Mouse (Mus musculus): Measurements from ENCODE around the gene Schip1. TPM values are rescaled to one million over a fixed set of nuclear protein-coding genes. Genes with fewer than 3 reads are reported as not detected.

The Schip1 gene
- polyA plus RNA-seq, 1 experiment from 2014 or later = 114 TPM

- Histone ChIP-seq H3K4me3 (no peak overlapping the region), H3K4me2 (replicated peaks) (no peak overlapping the region), H3K9me3 (replicated peaks) (no peaks in the 10 kb centered on the region), H3K27ac (no peak overlapping the region), H3K27me3 (no peaks in the 10 kb centered on the region), H3K9ac (no peak overlapping the region), H3K4me1 (peaks cover 11% of the 10 kb centered on the region), H3K36me3 (no peaks in the 10 kb centered on the region)
- 84% methylated on average over 4 of the region's 4 CpGs for WGBS
- no peak for ATAC-seq (ENCODE audit: low FRiP score)
Observed at GRCm38 (mm10) chr3:68511744-68512143, 447.1 kb downstream of the Schip1 start.

- Histone ChIP-seq H3K4me3 (no peak overlapping the region), H3K9me3 (replicated peaks) (no peaks in the 10 kb centered on the region), H3K4me2 (replicated peaks) (no peak overlapping the region), H3K27ac (no peak overlapping the region), H3K36me3 (no peaks in the 10 kb centered on the region), H3K4me1 (peaks cover 11% of the 10 kb centered on the region), H3K27me3 (no peaks in the 10 kb centered on the region), H3K9ac (no peak overlapping the region)
- 81% methylated on average over 11 of the region's 11 CpGs for WGBS
- ATAC-seq (ENCODE audit: low FRiP score) = no peak
Observed at GRCm38 (mm10) chr3:68512327-68512726, 447.7 kb downstream of the Schip1 start.

- Histone ChIP-seq H3K36me3 (no peaks in the 10 kb centered on the region), H3K4me1 (peaks cover 11% of the 10 kb centered on the region), H3K27ac (peak overlapping the region; percentile 45; the same call in 1 of the 2 replicates), H3K9me3 (replicated peaks) (no peaks in the 10 kb centered on the region), H3K9ac (no peak overlapping the region), H3K4me2 (replicated peaks) (no peak overlapping the region; the same call in 1 of the 2 replicates), H3K27me3 (no peaks in the 10 kb centered on the region), H3K4me3 (no peak overlapping the region)
- ATAC-seq (ENCODE audit: low FRiP score) = peak; percentile 85
- WGBS = 42% methylated on average over 7 of the region's 7 CpGs
Observed at GRCm38 (mm10) chr3:68513340-68514119, 448.9 kb downstream of the Schip1 start.

- H3K4me2 ChIP-seq (replicated peaks) = no peak overlapping the region
- no peak overlapping the region for H3K9ac ChIP-seq
- WGBS = 43% methylated on average over 3 of the region's 3 CpGs
- peaks cover 11% of the 10 kb centered on the region for H3K4me1 ChIP-seq
- H3K4me3 ChIP-seq = no peak overlapping the region
- H3K27ac ChIP-seq = 0 out of 2 replicates have a peak overlapping the region, but pooled peaks have one; percentile 45
- H3K9me3 ChIP-seq (replicated peaks) = no peaks in the 10 kb centered on the region
- H3K36me3 ChIP-seq = no peaks in the 10 kb centered on the region
- no peaks in the 10 kb centered on the region for H3K27me3 ChIP-seq
- peak; percentile 76 for ATAC-seq (ENCODE audit: low FRiP score)
Observed at GRCm38 (mm10) chr3:68514120-68514497, 449.5 kb downstream of the Schip1 start.

GRCm38 (mm10) chr3:68514717-68515116 lies 450.1 kb downstream of the Schip1 start:
- Histone ChIP-seq H3K9me3 (replicated peaks) (no peaks in the 10 kb centered on the region), H3K4me3 (no peak overlapping the region), H3K9ac (no peak overlapping the region), H3K27me3 (no peaks in the 10 kb centered on the region), H3K4me2 (replicated peaks) (no peak overlapping the region), H3K27ac (no peak overlapping the region), H3K36me3 (no peaks in the 10 kb centered on the region), H3K4me1 (peaks cover 11% of the 10 kb centered on the region)
- ATAC-seq (ENCODE audit: low FRiP score) = no peak
- 92% methylated on average over 3 of the region's 3 CpGs for WGBS

GRCm38 (mm10) chr3:68516393-68517081 lies 451.9 kb downstream of the Schip1 start:
- Histone ChIP-seq H3K4me2 (replicated peaks) (no peak overlapping the region), H3K4me3 (no peak overlapping the region), H3K9me3 (replicated peaks) (no peaks in the 10 kb centered on the region), H3K4me1 (peaks cover 11% of the 10 kb centered on the region), H3K36me3 (no peaks in the 10 kb centered on the region), H3K27me3 (no peaks in the 10 kb centered on the region), H3K9ac (no peak overlapping the region), H3K27ac (no peak overlapping the region)
- ATAC-seq (ENCODE audit: low FRiP score) = no peak
- 83% methylated on average over 12 of the region's 12 CpGs for WGBS

GRCm38 (mm10) chr3:68517236-68517635 lies 452.6 kb downstream of the Schip1 start:
- 65% methylated on average over 7 of the region's 7 CpGs for WGBS
- Histone ChIP-seq H3K4me2 (replicated peaks) (no peak overlapping the region), H3K27ac (no peak overlapping the region), H3K4me1 (peaks cover 11% of the 10 kb centered on the region), H3K4me3 (no peak overlapping the region), H3K27me3 (no peaks in the 10 kb centered on the region), H3K9me3 (replicated peaks) (no peaks in the 10 kb centered on the region), H3K9ac (no peak overlapping the region), H3K36me3 (no peaks in the 10 kb centered on the region)
- ATAC-seq (ENCODE audit: low FRiP score) = no peak

GRCm38 (mm10) chr3:68518041-68518440 lies 453.4 kb downstream of the Schip1 start:
- WGBS = 93% methylated on average over 8 of the region's 8 CpGs
- H3K9me3 ChIP-seq (replicated peaks) = no peaks in the 10 kb centered on the region
- ATAC-seq (ENCODE audit: low FRiP score) = no peak
- peaks cover 11% of the 10 kb centered on the region for H3K4me1 ChIP-seq
- H3K27ac ChIP-seq = no peak overlapping the region
- no peak overlapping the region for H3K4me3 ChIP-seq
- H3K36me3 ChIP-seq = no peaks in the 10 kb centered on the region
- no peaks in the 10 kb centered on the region for H3K27me3 ChIP-seq
- no peak overlapping the region for H3K9ac ChIP-seq
- H3K4me2 ChIP-seq (replicated peaks) = no peak overlapping the region

- no peak for ATAC-seq (ENCODE audit: low FRiP score)
- Histone ChIP-seq H3K4me2 (replicated peaks) (no peak overlapping the region), H3K27ac (no peak overlapping the region)
Observed at GRCm38 (mm10) chr3:68518586-68518985, 454.0 kb downstream of the Schip1 start.

GRCm38 (mm10) chr3:68525361-68525878 lies 460.8 kb downstream of the Schip1 start:
- WGBS = 93% methylated on average over 10 of the region's 10 CpGs
- H3K36me3 ChIP-seq = no peaks in the 10 kb centered on the region

More at GRCm38 (mm10) chr3:68518586-68518985, 454.0 kb downstream of the Schip1 start:
- 91% methylated on average over 5 of the region's 5 CpGs for WGBS
- Histone ChIP-seq H3K36me3 (no peaks in the 10 kb centered on the region), H3K9me3 (replicated peaks) (no peaks in the 10 kb centered on the region), H3K27me3 (no peaks in the 10 kb centered on the region), H3K4me3 (no peak overlapping the region), H3K4me1 (peaks cover 6% of the 10 kb centered on the region), H3K9ac (no peak overlapping the region)

GRCm38 (mm10) chr3:68526416-68526815 lies 461.8 kb downstream of the Schip1 start:
- ATAC-seq (ENCODE audit: low FRiP score) = no peak
- H3K4me2 ChIP-seq (replicated peaks) = no peak overlapping the region
- no peaks in the 10 kb centered on the region for H3K9me3 ChIP-seq (replicated peaks)
- 56% methylated on average over 4 of the region's 4 CpGs for WGBS
- no peaks in the 10 kb centered on the region for H3K36me3 ChIP-seq
- no peak overlapping the region for H3K9ac ChIP-seq
- no peaks in the 10 kb centered on the region for H3K27me3 ChIP-seq
- no peak overlapping the region; the same call in 1 of the 2 replicates for H3K27ac ChIP-seq
- H3K4me1 ChIP-seq = 0 out of 2 replicates have a peak, but pooled peaks cover 3% of the 10 kb centered on the region
- no peak overlapping the region for H3K4me3 ChIP-seq

More at GRCm38 (mm10) chr3:68525361-68525878, 460.8 kb downstream of the Schip1 start:
- Histone ChIP-seq H3K4me3 (no peak overlapping the region), H3K27ac (no peak overlapping the region), H3K4me2 (replicated peaks) (no peak overlapping the region), H3K4me1 (0 out of 2 replicates have a peak, but pooled peaks cover 3% of the 10 kb centered on the region), H3K9me3 (replicated peaks) (no peaks in the 10 kb centered on the region), H3K9ac (no peak overlapping the region), H3K27me3 (no peaks in the 10 kb centered on the region)
- no peak for ATAC-seq (ENCODE audit: low FRiP score)

GRCm38 (mm10) chr3:68527182-68527581 lies 462.6 kb downstream of the Schip1 start:
- Histone ChIP-seq H3K27ac (no peak overlapping the region), H3K9ac (no peak overlapping the region), H3K9me3 (replicated peaks) (no peaks in the 10 kb centered on the region), H3K27me3 (no peaks in the 10 kb centered on the region), H3K4me3 (no peak overlapping the region), H3K4me2 (replicated peaks) (no peak overlapping the region), H3K4me1 (0 out of 2 replicates have a peak, but pooled peaks cover 3% of the 10 kb centered on the region), H3K36me3 (no peaks in the 10 kb centered on the region)
- peak; percentile 19; the same call in 1 of the 2 replicates for ATAC-seq (ENCODE audit: low FRiP score)
- 50% methylated on average over 4 of the region's 4 CpGs for WGBS
